Mouse (Mus musculus) frontal cortex, adult (tissue): ENCODE results near the gene Atp2b2.

Experiments
- ATAC-seq: cut with Nextera tagmentation; 2 replicates; pipeline ENCODE4 v1.9.2; 2017; ENCODE audit warnings: mild to moderate bottlenecking, moderate library complexity, mixed read lengths; ENCODE audit not compliant: low TSS enrichment

Gene Atp2b2

DNA sequence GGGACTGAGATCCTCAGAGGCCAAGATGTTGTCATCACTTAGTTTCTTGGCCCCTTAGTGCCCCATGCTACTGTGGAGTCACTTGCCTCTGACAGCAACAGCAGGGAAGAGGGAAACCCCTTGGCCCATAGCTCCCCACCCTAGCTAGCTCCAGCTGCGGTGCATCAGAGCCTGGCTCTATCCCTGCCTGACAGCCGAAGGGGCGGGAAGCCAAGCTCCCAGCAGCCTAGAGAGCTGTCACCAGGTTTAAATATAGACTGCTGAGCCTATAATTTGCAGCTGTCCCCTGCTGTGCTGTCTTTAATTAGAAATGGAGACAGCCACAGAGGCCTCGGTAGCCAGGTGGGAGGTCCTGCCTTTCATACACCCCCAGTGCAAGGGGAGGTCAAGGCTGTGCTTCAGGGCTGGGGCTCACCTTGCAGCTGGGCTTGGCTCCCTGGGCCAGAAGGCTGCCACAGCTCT, 247.1 kb downstream of the Atp2b2 start:
- peak; percentile 75 for ATAC-seq

DNA sequence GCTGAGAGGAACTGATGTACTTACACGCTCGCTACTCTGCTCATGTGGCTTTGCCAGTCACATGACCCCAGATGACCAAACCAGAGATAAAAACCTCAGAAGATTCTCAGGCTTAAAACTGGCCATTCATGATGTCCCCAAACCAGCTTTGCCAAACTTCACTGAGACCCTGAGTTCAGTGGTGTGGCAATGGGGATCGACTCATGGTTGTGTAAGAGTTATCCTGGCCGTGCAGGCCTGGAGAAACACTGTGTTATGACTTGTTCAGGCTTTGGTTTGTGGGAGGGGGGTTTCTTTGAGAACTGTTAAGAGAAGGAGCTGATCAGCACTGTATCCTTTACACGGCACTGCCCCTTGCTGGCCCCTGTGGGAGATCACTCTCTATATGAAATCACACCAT, 250.0 kb downstream of the Atp2b2 start:
- ATAC-seq, result no peak

GRCm38 (mm10) chr6:113791012-113791411, 251.4 kb downstream of the Atp2b2 start:
- ATAC-seq, result no peak

DNA sequence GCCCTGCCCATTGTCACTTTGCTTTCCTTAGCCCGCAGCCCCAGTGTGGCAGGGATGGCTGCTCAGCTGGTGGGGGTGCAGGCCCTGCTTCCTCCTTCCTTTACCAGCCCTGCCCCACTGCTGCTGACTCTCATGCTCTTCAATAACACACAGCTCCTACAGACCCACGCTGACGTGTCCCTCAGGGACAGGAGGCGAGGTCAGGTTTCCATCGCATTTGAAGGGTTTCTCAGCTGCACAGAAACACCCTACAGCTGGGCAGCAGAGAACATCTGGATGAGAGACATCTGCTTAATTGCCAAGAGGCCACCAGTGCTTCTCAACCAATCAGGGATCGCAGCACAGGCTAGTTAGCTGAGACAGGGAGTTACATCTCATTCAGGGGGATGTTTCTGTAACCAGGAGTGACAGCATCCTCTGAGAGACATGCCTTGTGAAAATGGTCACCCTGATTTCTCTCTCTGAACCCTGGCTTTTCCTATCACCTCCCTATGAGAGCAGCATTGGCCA, 254.9 kb downstream of the Atp2b2 start:
- peak; percentile 16; the same call in 1 of the 2 replicates for ATAC-seq

DNA sequence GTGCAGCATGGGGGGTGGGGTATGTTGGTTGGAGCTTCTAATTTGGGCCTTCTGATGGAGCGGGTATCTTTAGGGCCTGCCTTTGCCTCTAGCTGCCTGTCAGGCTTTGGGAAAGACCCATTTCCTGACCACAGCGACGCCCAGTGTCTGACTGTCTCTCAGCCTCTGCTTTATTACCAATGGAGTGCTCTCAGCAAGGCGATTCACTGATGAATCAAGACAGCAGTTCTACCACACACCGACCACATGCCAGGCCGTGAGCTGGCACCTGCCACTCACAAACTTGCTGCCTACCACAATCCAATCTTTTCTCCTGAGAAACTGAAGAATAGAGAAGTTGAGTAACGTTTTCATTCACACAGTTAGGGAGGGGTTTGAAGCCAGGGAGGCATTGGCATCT, 256.8 kb downstream of the Atp2b2 start:
- ATAC-seq, result no peak

DNA sequence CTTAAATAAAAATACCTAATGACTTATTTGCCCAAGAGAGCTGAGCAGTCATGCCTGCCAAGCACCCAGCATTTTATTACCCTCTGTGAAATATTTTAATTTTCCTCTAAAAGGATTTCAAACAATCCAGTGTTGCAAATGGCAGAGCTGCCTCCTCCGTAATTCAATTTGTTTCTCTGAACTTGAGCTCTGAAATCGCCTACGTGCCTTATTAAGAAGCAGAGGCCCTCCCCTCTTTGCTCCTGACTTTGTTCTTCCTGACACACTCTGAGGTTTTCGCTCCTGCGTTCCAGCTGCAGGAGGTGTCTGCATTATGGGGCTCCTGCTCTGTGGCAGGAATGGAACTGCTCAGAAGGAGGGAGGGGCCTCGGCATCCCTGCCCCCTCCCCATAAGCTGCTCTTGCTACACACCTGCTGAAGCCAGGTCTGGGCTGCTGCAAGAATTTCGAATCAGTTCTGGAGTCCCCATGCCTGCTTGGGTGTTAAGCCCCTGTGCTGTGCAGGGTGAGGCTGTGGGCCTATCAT, 264.1 kb downstream of the Atp2b2 start:
- ATAC-seq, result no peak

GRCm38 (mm10) chr6:113768804-113769203, 273.6 kb downstream of the Atp2b2 start:
- peak; percentile 50 for ATAC-seq

- ATAC-seq, result peak; percentile 44; the same call in 1 of the 2 replicates
Observed at GRCm38 (mm10) chr6:113761644-113762043, 280.8 kb downstream of the Atp2b2 start.

GRCm38 (mm10) chr6:113749119-113749685, 293.2 kb downstream of the Atp2b2 start:
- no peak for ATAC-seq

- no peak for ATAC-seq
Observed at GRCm38 (mm10) chr6:113748351-113748750, 294.1 kb downstream of the Atp2b2 start.

DNA sequence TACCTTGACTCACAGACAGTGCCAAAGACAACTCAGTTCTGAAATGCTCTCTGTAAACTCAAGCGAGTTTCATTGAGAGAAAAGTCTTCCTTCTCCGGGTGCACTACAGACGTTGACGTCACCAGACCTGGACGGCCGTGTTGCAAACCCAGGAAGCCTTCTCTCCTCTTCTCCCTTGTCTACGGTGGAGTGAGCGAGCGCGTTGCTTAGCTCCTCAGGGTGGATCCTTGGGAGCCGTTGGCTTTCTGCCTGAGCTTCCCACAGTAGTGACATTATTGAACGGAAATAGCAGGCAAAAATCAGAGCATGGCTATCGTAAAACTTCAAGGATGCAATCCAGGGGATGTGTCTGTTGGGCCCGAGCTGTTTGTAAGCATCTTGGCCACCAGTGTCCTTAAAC, 295.1 kb downstream of the Atp2b2 start:
- no peak for ATAC-seq

DNA sequence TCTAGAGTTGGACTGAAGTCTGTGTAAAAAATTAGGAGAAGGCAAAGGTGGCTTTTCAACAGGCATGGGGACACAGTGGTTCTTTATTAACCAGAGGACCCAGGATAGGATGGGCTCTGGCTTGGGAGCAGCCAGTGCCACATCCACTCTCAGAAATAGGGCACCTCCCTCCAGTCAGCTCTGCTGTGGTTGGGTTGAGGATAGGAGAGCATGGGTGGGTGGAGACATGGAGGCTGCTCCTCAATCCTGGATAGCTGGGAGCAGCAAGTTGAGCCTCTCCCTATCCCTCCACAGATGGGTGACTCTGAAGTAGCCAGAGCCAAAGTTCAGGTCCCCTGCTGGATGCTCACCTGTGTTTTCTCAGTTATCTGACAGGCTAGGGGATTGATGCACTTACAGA, 297.3 kb downstream of the Atp2b2 start:
- no peak for ATAC-seq

- ATAC-seq, result peak; percentile 48
Observed at GRCm38 (mm10) chr6:113743111-113743510, 299.3 kb downstream of the Atp2b2 start.

- ATAC-seq, result peak; percentile 33
Observed at GRCm38 (mm10) chr6:113742321-113742720, 300.1 kb downstream of the Atp2b2 start.

GRCm38 (mm10) chr6:113741425-113741824, 301.0 kb downstream of the Atp2b2 start:
- ATAC-seq, result no peak

DNA sequence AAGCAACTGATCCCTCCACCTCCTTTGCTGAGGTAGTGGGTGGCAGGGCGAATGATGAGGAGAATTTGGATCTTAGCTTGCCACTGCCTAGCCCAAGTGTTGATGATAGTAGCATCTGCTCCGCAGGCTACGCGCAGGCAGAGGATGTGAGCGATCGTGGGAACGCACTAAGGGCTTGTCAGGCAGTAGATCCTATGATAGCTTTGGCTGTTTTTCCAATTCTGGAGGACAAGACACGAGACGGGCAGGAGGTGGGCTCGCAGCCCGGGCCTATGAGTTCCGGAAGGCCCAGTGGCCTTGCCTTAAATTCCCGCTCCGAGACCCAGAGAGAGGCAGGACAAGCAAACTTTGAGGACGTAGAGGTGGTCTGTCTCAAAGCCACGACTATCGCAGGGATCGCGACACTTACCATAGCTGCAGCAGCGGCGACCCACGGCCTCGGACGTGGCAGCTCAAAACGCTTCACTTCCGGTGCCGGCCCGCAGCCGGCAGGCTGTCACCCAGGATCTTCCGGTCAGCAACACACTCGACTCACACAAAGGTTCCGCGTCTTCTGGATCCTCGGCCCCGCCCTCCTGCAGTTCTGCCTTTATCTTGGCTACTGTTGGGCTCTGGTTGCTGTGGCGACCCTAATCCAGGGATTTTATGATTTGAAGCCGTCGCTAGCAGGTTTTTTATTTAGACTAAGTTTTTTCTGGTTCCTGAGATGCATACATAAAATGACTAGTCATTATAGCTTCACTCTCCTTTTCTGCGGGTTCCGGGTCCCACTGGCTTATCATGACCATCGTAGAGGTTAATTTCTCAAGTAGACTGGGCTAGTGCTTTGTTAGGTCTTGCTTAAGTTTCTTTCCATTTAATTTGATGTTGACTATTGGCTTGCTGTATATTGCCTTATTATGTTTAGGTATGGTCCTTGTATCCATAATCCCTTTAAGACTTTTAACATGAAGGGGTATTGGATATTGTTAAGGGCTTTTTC, 301.9 kb downstream of the Atp2b2 start, which contains the start of gene Sec13:
Gene Sec13, minus strand, starts transcription at position 508 of the 982 bp plus-strand sequence.
- peak; percentile 41 for ATAC-seq

- ATAC-seq, result no peak
Observed at GRCm38 (mm10) chr6:113737318-113738046, 304.9 kb downstream of the Atp2b2 start.

DNA sequence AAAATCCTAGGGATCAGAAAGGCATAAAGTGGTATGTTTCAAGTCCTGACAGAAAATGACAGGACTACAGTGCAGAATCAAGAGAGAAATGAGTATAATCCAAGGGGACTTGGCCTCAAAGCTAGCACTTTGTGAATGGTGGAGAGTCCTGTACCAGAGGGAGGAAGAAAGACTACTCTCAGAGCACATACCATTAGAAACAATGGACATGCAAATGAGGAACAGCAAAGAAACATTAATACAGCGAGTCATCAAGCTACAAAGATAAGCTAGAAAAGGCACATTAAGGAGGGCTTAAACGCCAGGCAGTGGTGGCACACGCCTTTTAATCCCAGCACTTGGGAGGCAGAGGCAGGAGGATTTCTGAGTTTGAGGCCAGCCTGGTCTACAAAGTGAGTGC, 311.1 kb downstream of the Atp2b2 start:
- no peak for ATAC-seq

- no peak for ATAC-seq
Observed at GRCm38 (mm10) chr6:113728181-113728580, 314.2 kb downstream of the Atp2b2 start.

GRCm38 (mm10) chr6:113721061-113721460, 321.4 kb downstream of the Atp2b2 start:
- no peak for ATAC-seq

DNA sequence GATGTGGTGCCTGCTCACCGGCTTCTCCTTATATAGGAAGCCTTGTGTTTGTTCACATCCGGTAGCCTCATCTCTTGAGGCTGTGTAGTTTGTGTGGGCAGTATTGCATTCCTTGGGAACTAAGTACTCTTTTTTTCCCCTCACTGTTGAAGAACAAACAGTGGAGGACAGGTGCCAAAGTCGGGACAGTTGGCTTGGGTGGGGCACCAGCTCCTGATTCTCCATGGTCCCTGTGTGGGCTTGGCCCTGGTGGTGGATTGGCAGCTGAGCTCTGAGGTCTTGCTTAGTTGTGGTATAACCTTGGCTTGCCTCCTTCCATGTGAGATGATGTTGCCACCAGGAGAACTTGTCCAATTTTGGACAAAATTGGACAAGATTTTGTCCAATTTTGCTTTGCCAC, 322.5 kb downstream of the Atp2b2 start, which contains the start of gene Ghrl:
Gene Ghrl, minus strand, starts transcription at position 3 of the 400 bp plus-strand sequence.
- no peak for ATAC-seq

GRCm38 (mm10) chr6:113717541-113717940, 324.9 kb downstream of the Atp2b2 start:
- no peak for ATAC-seq
